Mouse (Mus musculus) heart, embryonic 10.5 days (tissue): ENCODE data around the gene Fam53b. TPM values are rescaled to one million over a fixed set of nuclear protein-coding genes. Genes with fewer than 3 reads are reported as not detected.
A peak's percentile ranks its signal among the peaks of the same experiment; 100 is the strongest.

Source experiments
- DNase-seq: peaks from one replicate; pipeline ENCODE4 v3.0.0-alpha.2; 2017; ENCODE audit warnings: low spot score
- H3K27ac ChIP-seq: fragments of 300-500 bp; sonication (generic); 2 replicates; pipeline ENCODE4 v1.5.1; 2016; ENCODE audit warnings: mild to moderate bottlenecking
- H3K27me3 ChIP-seq: fragments of 300-500 bp; sonication (generic); 2 replicates; pipeline ENCODE4 v1.6.1; 2016; ENCODE audit warnings: mild to moderate bottlenecking; ENCODE audit not compliant: poor library complexity, insufficient read depth, severe bottlenecking
- H3K36me3 ChIP-seq: fragments of 300-500 bp; sonication (generic); 2 replicates; pipeline ENCODE4 v1.6.1; 2016; ENCODE audit warnings: mild to moderate bottlenecking, moderate library complexity
- H3K4me1 ChIP-seq: fragments of 300-500 bp; sonication (generic); 2 replicates; pipeline ENCODE4 v1.6.1; 2016; ENCODE audit warnings: mild to moderate bottlenecking
- H3K4me3 ChIP-seq: fragments of 300-500 bp; sonication (generic); 2 replicates; pipeline ENCODE4 v1.5.1; 2016; ENCODE audit warnings: mild to moderate bottlenecking, moderate library complexity
- H3K9me3 ChIP-seq: fragments of 300-500 bp; sonication (generic); 2 replicates; pipeline ENCODE4 v1.6.1; 2016; ENCODE audit warnings: mild to moderate bottlenecking, moderate library complexity
- WGBS: fragments of 180-500 bp; shearing (Covaris S2); methylation state at CpG from one replicate; pipeline ENCODE4 v1.1.7; 2016; 5-methylcytosine and 5-hydroxymethylcytosine counted together
- polyA plus RNA-seq: library from polyadenylated mRNA; unstranded; fragments of >200 nt; fragmentation: Nextera tagmentation; extraction: Ambion mirVana; gene quantifications from 2 replicates; pipeline ENCODE4 v1.2.1, GENCODE M21; 2016

The Fam53b gene
- polyA plus RNA-seq, 1 experiment from 2014 or later = 17.7 TPM

- no peaks in the 10 kb centered on the region for H3K36me3 ChIP-seq
- H3K4me3 ChIP-seq = no peak overlapping the region
- H3K27ac ChIP-seq = 0 out of 2 replicates have a peak overlapping the region, but pooled peaks have one; percentile 6
These were observed 114.0 kb downstream of the Fam53b start for GRCm38 (mm10) chr7:132699639-132700038.

DNA sequence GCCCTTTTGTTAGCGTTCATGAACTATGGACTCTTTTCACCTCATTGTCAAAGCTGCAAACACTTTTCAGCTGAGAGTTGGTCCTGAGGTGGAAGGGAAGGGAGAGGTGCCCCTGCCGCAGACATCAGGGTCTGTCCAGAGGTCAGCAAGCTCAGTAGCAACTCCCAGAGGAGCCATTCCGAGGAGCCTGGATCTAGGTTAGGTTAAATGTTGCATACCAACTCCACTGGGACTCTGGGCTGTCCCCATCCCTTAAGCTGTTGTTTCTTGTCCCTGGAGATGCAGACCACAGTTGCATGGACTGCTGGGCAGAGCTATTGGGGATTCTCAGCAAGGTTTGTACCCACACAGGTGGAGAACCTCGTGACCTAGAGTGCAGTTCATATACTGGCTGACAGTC lies 114.5 kb downstream of the Fam53b start:
- peaks cover 12% of the 10 kb centered on the region; the same call in 1 of the 2 replicates for H3K4me1 ChIP-seq
- no peaks in the 10 kb centered on the region for H3K27me3 ChIP-seq
- DNase-seq = no peak
- H3K27ac ChIP-seq = no peak overlapping the region
- no peaks in the 10 kb centered on the region for H3K36me3 ChIP-seq
- H3K9me3 ChIP-seq = 0 out of 2 replicates have a peak, but pooled peaks cover 6% of the 10 kb centered on the region
- H3K4me3 ChIP-seq = no peak overlapping the region
- 74% methylated on average over 4 of the region's 4 CpGs for WGBS

More at GRCm38 (mm10) chr7:132699639-132700038, 114.0 kb downstream of the Fam53b start:
- Histone ChIP-seq H3K9me3 (0 out of 2 replicates have a peak, but pooled peaks cover 5% of the 10 kb centered on the region), H3K4me1 (peaks cover 12% of the 10 kb centered on the region; the same call in 1 of the 2 replicates), H3K27me3 (no peaks in the 10 kb centered on the region)
- DNase-seq = no peak

DNA sequence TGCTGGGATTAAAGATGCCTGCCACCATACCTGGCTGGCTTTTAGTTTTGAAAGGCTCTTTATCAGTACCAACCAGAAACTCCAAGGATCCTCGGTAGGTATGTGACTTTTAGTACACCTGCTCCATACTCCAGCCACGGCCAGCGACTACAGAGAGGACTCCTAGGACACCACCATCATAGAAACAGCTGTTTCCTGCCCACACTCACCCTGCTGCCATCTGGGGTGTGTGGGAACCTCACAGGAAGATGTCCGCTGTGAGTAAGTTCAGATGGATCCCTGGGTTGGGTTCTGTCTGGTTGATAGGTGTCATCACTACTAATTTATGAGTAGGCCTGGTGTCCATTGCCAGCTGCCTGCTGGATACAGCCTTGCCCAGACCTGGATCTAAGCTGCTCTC lies 114.9 kb downstream of the Fam53b start:
- Histone ChIP-seq H3K27me3 (no peaks in the 10 kb centered on the region), H3K9me3 (0 out of 2 replicates have a peak, but pooled peaks cover 6% of the 10 kb centered on the region), H3K27ac (no peak overlapping the region), H3K36me3 (no peaks in the 10 kb centered on the region), H3K4me3 (no peak overlapping the region), H3K4me1 (peaks cover 9% of the 10 kb centered on the region; the same call in 1 of the 2 replicates)
- DNase-seq = no peak
- 82% methylated on average over 4 of the region's 4 CpGs for WGBS

DNA sequence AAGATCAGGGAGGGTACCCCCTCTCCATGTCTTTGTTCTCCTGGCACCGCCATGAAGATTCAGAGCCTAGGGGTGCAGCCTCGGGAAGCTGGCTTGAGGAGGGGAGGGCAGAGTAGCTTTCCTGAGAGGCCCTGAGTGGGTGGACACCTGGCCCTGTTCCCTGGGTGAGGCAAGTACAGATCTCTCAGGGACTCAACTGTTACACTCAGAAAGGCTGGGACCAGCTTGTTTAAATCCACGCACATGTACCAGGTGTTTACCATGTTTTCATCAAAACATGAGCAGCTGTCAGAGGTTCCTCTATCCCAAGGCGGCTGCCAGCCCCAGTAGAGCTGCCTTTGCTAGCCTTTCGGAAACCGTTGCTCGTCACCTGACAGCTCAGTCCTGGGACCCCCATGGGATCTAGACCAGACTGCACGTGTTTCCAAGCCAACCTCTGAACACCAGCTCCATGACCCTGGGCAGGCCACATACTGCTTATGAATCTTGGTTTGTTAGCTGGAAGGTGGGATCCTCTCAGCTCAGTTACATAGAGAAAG lies 116.4 kb downstream of the Fam53b start:
- H3K27me3 ChIP-seq = no peaks in the 10 kb centered on the region
- H3K9me3 ChIP-seq = 0 out of 2 replicates have a peak, but pooled peaks cover 6% of the 10 kb centered on the region
- 82% methylated on average over 8 of the region's 8 CpGs for WGBS
- H3K4me1 ChIP-seq = peaks cover 15% of the 10 kb centered on the region
- H3K4me3 ChIP-seq = no peak overlapping the region
- no peak overlapping the region for H3K27ac ChIP-seq
- DNase-seq = no peak
- no peaks in the 10 kb centered on the region for H3K36me3 ChIP-seq

GRCm38 (mm10) chr7:132693561-132693960 lies 120.1 kb downstream of the Fam53b start:
- WGBS = 83% methylated on average over 2 of the region's 2 CpGs
- H3K27me3 ChIP-seq = no peaks in the 10 kb centered on the region
- no peak overlapping the region for H3K4me3 ChIP-seq
- peaks cover 20% of the 10 kb centered on the region for H3K4me1 ChIP-seq
- H3K9me3 ChIP-seq = 0 out of 2 replicates have a peak, but pooled peaks cover 6% of the 10 kb centered on the region
- DNase-seq = no peak
- H3K36me3 ChIP-seq = no peaks in the 10 kb centered on the region
- no peak overlapping the region for H3K27ac ChIP-seq

- H3K9me3 ChIP-seq = 0 out of 2 replicates have a peak, but pooled peaks cover 6% of the 10 kb centered on the region
- H3K27ac ChIP-seq = peak overlapping the region; percentile 25; the same call in 1 of the 2 replicates
- WGBS = 74% methylated on average over 9 of the region's 9 CpGs
- H3K4me3 ChIP-seq = no peak overlapping the region
- no peaks in the 10 kb centered on the region for H3K27me3 ChIP-seq
- H3K4me1 ChIP-seq = peaks cover 28% of the 10 kb centered on the region
- no peak for DNase-seq
- H3K36me3 ChIP-seq = no peaks in the 10 kb centered on the region
These were observed 121.0 kb downstream of the Fam53b start for GRCm38 (mm10) chr7:132692719-132693118.

- H3K4me1 ChIP-seq = peaks cover 45% of the 10 kb centered on the region
- H3K27ac ChIP-seq = peak overlapping the region; percentile 80; the same call in 1 of the 2 replicates
- DNase-seq = no peak
- WGBS = 85% methylated on average over 14 of the region's 14 CpGs
- no peaks in the 10 kb centered on the region for H3K36me3 ChIP-seq
- H3K27me3 ChIP-seq = no peaks in the 10 kb centered on the region
- H3K9me3 ChIP-seq = 0 out of 2 replicates have a peak, but pooled peaks cover 6% of the 10 kb centered on the region
- H3K4me3 ChIP-seq = no peak overlapping the region
These were observed 122.8 kb downstream of the Fam53b start for GRCm38 (mm10) chr7:132690716-132691472.

DNA sequence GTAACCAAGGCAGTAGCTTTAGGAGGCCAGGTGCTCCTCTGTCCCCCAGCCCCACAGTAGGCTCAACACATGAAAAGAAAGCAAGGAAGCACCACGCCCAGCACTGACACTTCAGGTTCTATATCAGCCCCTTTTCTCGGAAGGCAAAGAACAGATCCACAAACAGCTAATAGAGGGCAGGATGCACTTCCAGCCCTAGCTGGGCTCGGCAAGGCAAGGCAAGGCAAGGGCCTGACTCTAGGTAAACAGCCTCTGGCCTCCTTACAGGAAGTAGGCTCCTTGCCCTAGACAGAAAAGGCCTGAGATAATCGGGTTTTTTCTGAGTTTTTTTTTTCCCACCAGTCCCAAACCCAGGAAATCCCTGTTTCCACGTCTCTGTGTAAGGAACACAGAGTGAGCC lies 124.0 kb downstream of the Fam53b start:
- Histone ChIP-seq H3K27ac (peak overlapping the region; percentile 80), H3K27me3 (no peaks in the 10 kb centered on the region), H3K4me3 (no peak overlapping the region), H3K36me3 (no peaks in the 10 kb centered on the region), H3K9me3 (0 out of 2 replicates have a peak, but pooled peaks cover 2% of the 10 kb centered on the region), H3K4me1 (peaks cover 47% of the 10 kb centered on the region)
- no peak for DNase-seq
- WGBS = 52% methylated on average over 5 of the region's 5 CpGs

DNA sequence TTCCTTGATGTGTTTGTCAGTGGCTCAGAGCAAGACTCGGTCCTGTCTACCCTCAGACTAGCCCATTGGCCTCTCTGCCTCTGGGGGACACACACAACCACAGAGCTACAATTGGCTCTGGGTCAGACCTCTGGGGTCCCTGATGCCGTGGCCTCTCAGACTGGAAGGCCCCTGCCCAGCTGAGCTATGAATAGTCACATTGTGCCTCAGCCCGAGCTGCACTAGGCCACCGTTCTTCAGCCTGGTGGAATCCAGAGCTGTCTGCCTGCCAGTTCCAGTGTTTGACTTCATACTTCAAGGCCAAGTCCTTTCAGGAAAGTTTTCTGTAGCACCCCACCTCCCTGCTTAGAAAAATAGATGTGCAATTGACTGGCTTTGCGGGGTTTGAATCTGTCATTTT lies 125.0 kb downstream of the Fam53b start:
- WGBS = 39% methylated on average over 5 of the region's 5 CpGs
- no peaks in the 10 kb centered on the region for H3K36me3 ChIP-seq
- H3K4me1 ChIP-seq = peaks cover 47% of the 10 kb centered on the region
- DNase-seq = no peak
- no peaks in the 10 kb centered on the region for H3K27me3 ChIP-seq
- peak overlapping the region; percentile 80 for H3K27ac ChIP-seq
- H3K4me3 ChIP-seq = no peak overlapping the region
- H3K9me3 ChIP-seq = no peaks in the 10 kb centered on the region

- DNase-seq = no peak
- WGBS = 33% methylated on average over 2 of the region's 2 CpGs
- peaks cover 51% of the 10 kb centered on the region for H3K4me1 ChIP-seq
- no peaks in the 10 kb centered on the region for H3K27me3 ChIP-seq
- no peaks in the 10 kb centered on the region for H3K36me3 ChIP-seq
- H3K27ac ChIP-seq = peak overlapping the region; percentile 80
- H3K9me3 ChIP-seq = no peaks in the 10 kb centered on the region
- no peak overlapping the region for H3K4me3 ChIP-seq
These were observed 125.8 kb downstream of the Fam53b start for GRCm38 (mm10) chr7:132687897-132688296.

- Histone ChIP-seq H3K27me3 (no peaks in the 10 kb centered on the region), H3K4me3 (no peak overlapping the region), H3K4me1 (peaks cover 45% of the 10 kb centered on the region), H3K36me3 (no peaks in the 10 kb centered on the region), H3K27ac (no peak overlapping the region), H3K9me3 (no peaks in the 10 kb centered on the region)
- 65% methylated on average over 3 of the region's 3 CpGs for WGBS
- DNase-seq = no peak
These were observed 127.2 kb downstream of the Fam53b start for GRCm38 (mm10) chr7:132686515-132686914.

GRCm38 (mm10) chr7:132683923-132684322 lies 129.8 kb downstream of the Fam53b start:
- H3K9me3 ChIP-seq = no peaks in the 10 kb centered on the region
- peaks cover 42% of the 10 kb centered on the region for H3K4me1 ChIP-seq
- H3K4me3 ChIP-seq = no peak overlapping the region
- H3K27me3 ChIP-seq = no peaks in the 10 kb centered on the region
- 83% methylated on average over 4 of the region's 4 CpGs for WGBS
- H3K36me3 ChIP-seq = no peaks in the 10 kb centered on the region
- no peak overlapping the region for H3K27ac ChIP-seq
- DNase-seq = no peak

- Histone ChIP-seq H3K9me3 (no peaks in the 10 kb centered on the region), H3K4me1 (peaks cover 32% of the 10 kb centered on the region), H3K36me3 (no peaks in the 10 kb centered on the region), H3K27ac (0 out of 2 replicates have a peak overlapping the region, but pooled peaks have one; percentile 26), H3K4me3 (no peak overlapping the region), H3K27me3 (no peaks in the 10 kb centered on the region)
- no peak for DNase-seq
- 82% methylated on average over 3 of the region's 3 CpGs for WGBS
These were observed 130.8 kb downstream of the Fam53b start for GRCm38 (mm10) chr7:132682901-132683300.
